10 mouse cellular contexts compared by ENCODE assay signal in genomic region chr9:122635138-122635964, GRCm38 (mm10).
DNase-seq lines count a peak whose midpoint lies in the region; ATAC-seq and TF ChIP-seq lines count a peak whose summit lies in the region.
"Had no signal": no experiment of that assay in that cellular context is flagged by ENCODE, and none has a peak within 500 bp of the region (broad histone marks: within the 10 kb centered on the region; RNA-seq: fewer than 3 reads in every experiment).

No protein-coding gene starts in this region.

- no peak for ATAC-seq in liver, embryonic 11.5 days (replicated peaks; ENCODE audit: low FRiP score)
- peak; percentile 91 for ATAC-seq in forebrain, embryonic 13.5 days
- ATAC-seq in CD4-positive, CD25-positive, alpha-beta regulatory T cell, adult 4 months: no peak

- H3K9ac ChIP-seq in liver, adult 2 months (ENCODE audit: low read depth, low read length): 0 out of 2 replicates have a peak overlapping the region, but pooled peaks have one; percentile 27
- no peak overlapping the region for H3K9ac ChIP-seq in liver, embryonic 11.5 days (ENCODE audit: low read depth, low read length)
- H3K9ac ChIP-seq in forebrain, embryonic 13.5 days: no peak overlapping the region
- H3K9ac ChIP-seq: liver, embryonic 14.5 days had no signal

- H3K27me3 ChIP-seq in liver, adult 2 months (ENCODE audit: control insufficient read depth, insufficient read depth, low read length): no peaks in the 10 kb centered on the region
- H3K27me3 ChIP-seq in liver, embryonic 11.5 days (replicated peaks; ENCODE audit: control insufficient read depth, insufficient read depth, low read length): no peaks in the 10 kb centered on the region
- H3K27me3 ChIP-seq in forebrain, embryonic 13.5 days: peaks cover 71% of the 10 kb centered on the region

- no peak for TF ChIP-seq POLR2A in liver, adult 2 months (IDR thresholded peaks at IDR 0.05; ENCODE audit: extremely low read depth, insufficient read depth, low read length)

- no peaks in the 10 kb centered on the region for H3K36me3 ChIP-seq in liver, adult 2 months (ENCODE audit: control insufficient read depth, insufficient read depth, low read length)
- H3K36me3 ChIP-seq in liver, embryonic 11.5 days (ENCODE audit: control insufficient read depth, insufficient read depth, low read length): no peaks in the 10 kb centered on the region
- no peaks in the 10 kb centered on the region for H3K36me3 ChIP-seq in forebrain, embryonic 13.5 days (ENCODE audit: poor library complexity, severe bottlenecking)

- H3K4me2 ChIP-seq in liver, embryonic 11.5 days: no peak overlapping the region
- H3K4me2 ChIP-seq in forebrain, embryonic 13.5 days: no peak overlapping the region

- no peaks in the 10 kb centered on the region for H3K79me2 ChIP-seq in liver, adult 2 months (ENCODE audit: control insufficient read depth, insufficient read depth, low read length)

- peak overlapping the region; percentile 90 for H3K27ac ChIP-seq in liver, adult 2 months (replicated peaks; ENCODE audit: insufficient read depth, low read depth, low read length)
- H3K27ac ChIP-seq in liver, embryonic 11.5 days (ENCODE audit: low read depth, low read length): no peak overlapping the region
- H3K27ac ChIP-seq in forebrain, embryonic 13.5 days: peak overlapping the region; percentile 72
- H3K27ac ChIP-seq: heart, adult 2 months; liver, embryonic 14.5 days had no signal

- DNase-seq in liver, adult 2 months (ENCODE audit: extremely low read depth, low read depth, low spot score): peak; percentile 96
- no peak for DNase-seq in liver, embryonic 11.5 days (ENCODE audit: low spot score)
- DNase-seq in adrenal gland, postnatal 36 days: peak; percentile 48 to 53
- DNase-seq in lung, postnatal 36 days: peak; percentile 51
- no peak for DNase-seq in urinary bladder, postnatal 4 days (ENCODE audit: low spot score in 2 of 2)
- DNase-seq in gastrocnemius, postnatal 25 days: no peak

- WGBS in liver, adult 2 months: 11% methylated on average over 10 of the region's 10 CpGs
- WGBS in liver, embryonic 11.5 days: 57% methylated on average over 10 of the region's 10 CpGs
- 17% methylated on average over 10 of the region's 10 CpGs for WGBS in forebrain, embryonic 13.5 days

- no peaks in the 10 kb centered on the region for H3K9me3 ChIP-seq in liver, embryonic 11.5 days (ENCODE audit: control insufficient read depth, low read length)
- no peaks in the 10 kb centered on the region for H3K9me3 ChIP-seq in forebrain, embryonic 13.5 days (replicated peaks)

- no peak for TF ChIP-seq CTCF in liver, adult 2 months (IDR thresholded peaks at IDR 0.05; ENCODE audit: low read depth, low read length)

- H3K4me1 ChIP-seq in liver, adult 2 months (ENCODE audit: control insufficient read depth, insufficient read depth, low read length): peaks cover 18% of the 10 kb centered on the region
- H3K4me1 ChIP-seq in liver, embryonic 11.5 days (replicated peaks; ENCODE audit: control insufficient read depth, insufficient read depth, low read length): no peaks in the 10 kb centered on the region
- H3K4me1 ChIP-seq in forebrain, embryonic 13.5 days: peaks cover 20% of the 10 kb centered on the region

- H3K4me3 ChIP-seq in liver, adult 2 months (ENCODE audit: insufficient read depth, low read depth, low read length): no peak overlapping the region
- no peak overlapping the region for H3K4me3 ChIP-seq in liver, embryonic 11.5 days (ENCODE audit: low read depth, low read length)
- no peak overlapping the region for H3K4me3 ChIP-seq in forebrain, embryonic 13.5 days
- H3K4me3 ChIP-seq: heart, adult 2 months had no signal

Comparison
In these comparisons a context has a peak if more than half of its experiments do, and no peak if none do; other contexts are left out.
1. DNase-seq: peak in liver, adult 2 months (single experiment), adrenal gland, postnatal 36 days (2 of 2) and lung, postnatal 36 days (single experiment); none in liver, embryonic 11.5 days (single experiment), urinary bladder, postnatal 4 days (0 of 2) and gastrocnemius, postnatal 25 days (single experiment).